Mouse (Mus musculus): ENCODE results near the gene Nktr.

Gene Nktr

DNA sequence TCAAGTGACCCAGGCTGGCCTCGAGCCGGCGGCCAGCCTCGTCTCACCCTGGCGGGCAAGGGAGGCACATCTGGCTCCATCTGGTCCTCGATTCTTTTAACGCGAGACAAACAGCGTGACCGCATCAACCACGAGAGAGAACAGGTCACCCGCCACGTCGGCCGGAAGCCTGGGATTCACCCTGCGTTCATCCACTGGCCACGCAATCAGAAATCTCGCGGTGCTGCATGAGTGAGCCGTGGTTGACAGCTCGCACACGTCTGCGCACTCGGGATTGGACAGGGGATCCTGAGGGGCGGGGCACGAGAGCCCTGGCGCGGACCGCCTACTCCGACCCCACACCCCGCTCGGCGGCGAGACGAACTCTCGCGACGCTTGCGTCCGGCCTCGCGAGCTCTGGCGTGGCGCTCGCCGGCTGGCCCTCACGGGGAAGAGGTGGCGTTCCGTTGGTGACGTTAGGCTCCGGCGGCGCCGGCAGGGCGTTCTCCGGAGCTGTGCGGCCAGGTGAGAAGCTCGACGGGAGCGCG lies at the start of gene Nktr:
Gene Nktr, plus strand, starts transcription at position 378 of the 527 bp plus-strand sequence.
- peak; percentile 98 for DNase-seq (ENCODE audit: low spot score)

- DNase-seq (ENCODE audit: low spot score) = peak; percentile 80
Observed at GRCm38 (mm10) chr9:121669348-121669791, 49.6 kb upstream of the Nktr start.

DNA sequence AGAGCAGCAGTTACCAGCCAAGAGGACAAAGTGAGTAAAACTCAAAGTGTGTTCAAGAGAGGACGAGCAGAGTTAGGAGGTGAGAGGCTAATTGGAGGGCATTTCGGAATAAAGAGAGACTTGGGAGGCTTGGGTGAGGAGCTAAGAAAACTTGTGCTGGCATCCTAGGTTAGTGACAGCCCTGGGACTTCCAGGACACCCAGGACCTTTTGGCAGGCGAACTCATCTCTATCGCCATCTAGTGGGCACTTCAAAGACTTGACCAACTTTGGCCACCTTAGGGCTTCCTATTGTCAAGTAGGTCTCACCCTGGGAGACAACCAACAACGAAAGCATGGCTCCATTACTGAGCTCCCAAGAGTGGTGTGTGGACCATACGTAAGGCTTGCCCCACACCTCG lies 47.7 kb upstream of the Nktr start:
- DNase-seq (ENCODE audit: low spot score) = no peak

DNA sequence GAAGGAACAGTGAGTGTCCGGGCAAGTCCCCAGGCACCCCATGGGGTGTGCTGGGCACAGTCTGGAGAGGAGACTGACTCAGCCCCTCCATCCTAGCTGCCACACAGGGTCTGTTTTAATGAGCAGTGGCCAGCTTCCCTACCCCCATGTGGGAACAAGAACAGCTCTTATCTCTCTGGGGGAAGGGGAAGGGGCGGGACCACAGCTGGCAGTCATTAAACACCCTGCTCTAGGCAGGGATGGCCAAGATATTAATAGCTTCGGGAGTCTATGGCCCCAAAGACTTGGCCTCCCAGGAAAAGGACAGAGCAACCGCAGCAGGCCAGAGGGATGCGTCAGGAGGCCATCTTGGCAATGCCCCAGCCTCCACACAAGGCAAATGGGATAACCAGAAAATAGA lies 46.7 kb upstream of the Nktr start:
- DNase-seq (ENCODE audit: low spot score) = no peak

DNA sequence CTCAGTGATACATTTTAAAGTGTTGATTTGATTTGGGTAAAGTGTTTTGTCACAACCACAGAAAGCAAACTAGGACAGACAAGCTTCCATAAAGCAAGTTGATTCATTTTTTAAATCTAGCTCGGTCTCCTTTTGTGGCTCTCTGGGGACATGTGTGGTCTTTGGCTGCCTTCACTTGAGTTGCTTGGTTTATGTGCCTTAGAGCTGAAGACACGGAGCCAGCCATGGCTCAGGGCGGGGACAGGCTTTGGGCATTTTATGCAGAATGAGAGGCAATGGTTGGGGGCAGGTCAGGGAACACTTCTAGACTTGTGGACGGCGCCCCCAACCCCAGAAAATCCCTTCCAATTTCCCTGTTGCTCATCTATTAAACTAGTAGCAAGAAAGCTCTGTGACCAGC lies 45.3 kb upstream of the Nktr start:
- no peak for DNase-seq (ENCODE audit: low spot score)

GRCm38 (mm10) chr9:121675011-121675410 lies 44.0 kb upstream of the Nktr start:
- no peak for DNase-seq (ENCODE audit: low spot score)

- DNase-seq (ENCODE audit: low spot score) = no peak
Observed at GRCm38 (mm10) chr9:121675556-121675955, 43.4 kb upstream of the Nktr start.

- no peak for DNase-seq (ENCODE audit: low spot score)
Observed at GRCm38 (mm10) chr9:121677069-121677468, 41.9 kb upstream of the Nktr start.

- DNase-seq (ENCODE audit: low spot score) = no peak
Observed at GRCm38 (mm10) chr9:121677476-121677875, 41.5 kb upstream of the Nktr start.

DNA sequence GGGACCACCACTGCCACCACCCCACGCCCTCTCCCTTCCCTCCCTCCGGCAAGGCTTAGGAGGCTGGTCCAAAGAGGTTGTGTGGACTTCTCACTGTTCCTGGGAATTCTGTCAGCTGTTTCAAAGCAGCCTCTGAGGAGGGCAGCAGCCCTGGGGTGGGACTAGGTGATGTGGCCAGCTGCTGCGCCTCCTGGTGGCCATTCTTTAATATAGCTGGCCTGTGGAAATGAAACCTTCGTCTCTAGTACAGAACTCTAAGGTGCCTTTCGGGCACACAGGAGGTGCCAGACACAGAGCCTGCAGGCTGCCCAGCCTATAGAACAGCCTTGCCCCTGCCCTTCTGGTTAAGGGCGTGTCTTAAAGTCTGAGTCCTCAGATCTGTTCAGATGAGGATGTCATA lies 39.4 kb upstream of the Nktr start:
- DNase-seq (ENCODE audit: low spot score) = peak; percentile 78

DNA sequence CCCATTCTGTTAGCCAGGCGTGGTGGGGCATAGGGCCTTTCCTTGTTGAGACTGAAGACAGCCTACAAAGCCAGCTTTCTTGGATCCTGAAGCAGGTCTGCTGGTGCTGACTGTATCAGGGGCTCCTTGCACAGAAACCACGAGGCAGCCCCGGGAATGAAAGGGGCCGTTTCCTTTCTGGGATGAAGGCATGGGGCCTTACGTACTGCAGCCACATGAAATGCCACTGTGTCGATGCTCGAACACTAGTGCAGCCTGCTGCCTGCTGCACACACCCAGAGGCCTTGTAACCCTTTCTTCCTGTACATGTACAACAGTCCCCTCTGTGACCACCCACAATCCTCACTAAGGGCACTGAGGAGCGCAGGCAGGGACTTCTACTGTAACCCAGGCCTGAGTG lies 37.8 kb upstream of the Nktr start:
- DNase-seq (ENCODE audit: low spot score) = no peak

DNA sequence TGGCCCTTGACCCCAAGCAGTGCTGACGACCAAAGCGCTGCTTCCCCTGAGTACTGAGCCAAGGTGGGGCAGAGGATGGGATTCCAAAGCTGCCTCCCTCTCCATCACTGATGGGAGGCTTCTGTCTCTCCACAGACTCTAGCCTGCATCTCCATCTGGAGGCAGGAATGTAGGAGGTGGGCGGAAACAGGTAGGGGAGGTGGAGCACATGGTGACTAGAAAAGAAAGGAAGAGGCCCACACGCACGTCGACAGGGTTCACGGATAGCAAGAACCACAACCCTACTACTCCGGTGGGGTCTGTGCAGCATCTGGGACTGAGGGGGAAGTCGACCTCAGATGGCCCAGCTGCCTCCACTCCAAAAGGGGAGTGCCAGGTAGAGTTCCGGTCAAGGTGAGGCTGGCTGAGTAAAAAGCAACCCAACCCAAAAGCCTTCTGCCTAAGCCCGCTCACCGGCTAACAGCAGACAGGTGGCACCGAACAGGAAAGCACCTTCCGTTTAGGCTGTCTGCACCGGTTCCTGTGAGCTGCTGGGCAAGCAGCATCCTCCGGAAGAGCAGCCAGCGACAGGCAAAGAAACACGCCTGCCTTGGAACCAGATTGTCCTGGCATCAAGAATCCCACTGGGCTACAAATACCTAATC lies 36.8 kb upstream of the Nktr start:
- no peak for DNase-seq (ENCODE audit: low spot score)

DNA sequence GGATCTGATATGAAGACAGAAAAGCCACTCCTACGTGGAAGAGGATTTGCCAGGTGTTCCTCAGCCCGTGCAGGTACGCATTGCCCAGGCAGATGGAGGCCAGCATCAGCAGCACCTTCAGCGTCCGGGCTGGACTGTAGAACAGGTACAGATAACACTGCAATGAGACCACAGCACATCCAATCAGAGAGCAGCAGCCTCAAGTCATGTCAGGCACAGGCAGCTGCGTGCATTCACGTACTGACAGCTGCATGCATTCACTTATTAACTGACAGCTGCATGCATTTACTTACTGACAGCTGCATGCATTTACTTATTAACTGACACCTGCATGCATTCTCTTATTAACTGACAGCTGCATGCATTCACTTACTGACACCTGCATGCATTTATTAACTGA lies 34.3 kb upstream of the Nktr start:
- no peak for DNase-seq (ENCODE audit: low spot score)

GRCm38 (mm10) chr9:121690200-121690651 lies 28.7 kb upstream of the Nktr start:
- DNase-seq (ENCODE audit: low spot score) = no peak

DNA sequence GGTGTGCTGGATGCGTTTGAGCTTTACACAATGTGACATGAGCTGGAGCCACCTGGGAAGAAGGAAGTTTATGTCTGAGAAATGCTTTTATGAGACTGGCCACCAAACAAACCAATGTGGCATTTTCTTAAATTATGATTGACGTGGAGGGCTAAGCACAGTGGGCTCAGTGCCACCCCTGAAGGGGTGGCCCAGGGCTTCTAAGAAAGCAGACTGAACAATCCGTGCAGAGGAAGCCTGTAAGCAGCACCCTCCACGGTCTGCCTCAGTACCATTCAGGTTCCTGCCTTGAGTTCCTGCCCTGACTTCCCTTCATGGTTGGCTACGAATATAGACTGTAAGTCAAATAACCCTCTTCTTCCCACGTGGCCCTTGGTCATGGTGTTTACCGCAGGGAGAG lies 28.2 kb upstream of the Nktr start:
- DNase-seq (ENCODE audit: low spot score) = no peak

- DNase-seq (ENCODE audit: low spot score) = no peak
Observed at GRCm38 (mm10) chr9:121694736-121695135, 24.2 kb upstream of the Nktr start.

- DNase-seq (ENCODE audit: low spot score) = no peak
Observed at GRCm38 (mm10) chr9:121696626-121697025, 22.3 kb upstream of the Nktr start.

DNA sequence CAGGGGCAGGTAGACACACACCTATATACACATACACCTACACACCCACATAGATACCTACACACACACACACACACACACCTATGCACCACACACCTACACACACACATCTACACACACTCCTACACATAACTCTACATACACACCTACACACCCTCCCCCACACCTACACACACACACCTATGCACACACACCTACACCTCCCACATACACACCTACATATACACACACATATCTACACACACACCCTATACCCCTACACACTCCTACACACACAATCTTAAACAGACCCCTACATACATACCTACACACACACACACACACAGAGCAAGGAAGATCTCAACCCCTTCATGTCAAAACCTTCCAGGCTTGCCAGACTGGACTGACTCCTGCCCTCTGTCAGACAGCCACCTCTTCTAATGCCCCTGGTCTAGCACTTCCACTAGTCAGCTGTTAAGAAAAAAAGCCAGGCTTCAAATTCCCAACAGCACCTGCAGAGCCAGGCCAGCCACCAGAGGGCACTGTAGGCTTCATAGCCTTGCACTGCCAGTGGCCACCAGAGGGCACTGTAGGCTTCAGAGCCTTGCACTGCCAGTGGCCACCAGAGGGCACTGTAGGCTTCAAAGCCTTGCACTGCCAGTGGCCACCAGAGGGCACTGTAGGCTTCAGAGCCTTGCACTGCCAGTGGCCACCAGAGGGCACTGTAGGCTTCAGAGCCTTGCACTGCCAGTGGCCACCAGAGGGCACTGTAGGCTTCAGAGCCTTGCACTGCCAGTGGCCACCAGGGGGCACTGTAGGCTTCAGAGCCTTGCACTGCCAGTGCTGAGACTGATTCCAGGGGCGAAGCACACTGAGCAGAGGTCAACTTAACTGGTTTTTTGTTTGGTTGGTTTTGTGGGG lies 21.6 kb upstream of the Nktr start:
- DNase-seq (ENCODE audit: low spot score) = peak; percentile 78

GRCm38 (mm10) chr9:121704261-121704645 lies 14.7 kb upstream of the Nktr start:
- peak; percentile 42 for DNase-seq (ENCODE audit: low spot score)

DNA sequence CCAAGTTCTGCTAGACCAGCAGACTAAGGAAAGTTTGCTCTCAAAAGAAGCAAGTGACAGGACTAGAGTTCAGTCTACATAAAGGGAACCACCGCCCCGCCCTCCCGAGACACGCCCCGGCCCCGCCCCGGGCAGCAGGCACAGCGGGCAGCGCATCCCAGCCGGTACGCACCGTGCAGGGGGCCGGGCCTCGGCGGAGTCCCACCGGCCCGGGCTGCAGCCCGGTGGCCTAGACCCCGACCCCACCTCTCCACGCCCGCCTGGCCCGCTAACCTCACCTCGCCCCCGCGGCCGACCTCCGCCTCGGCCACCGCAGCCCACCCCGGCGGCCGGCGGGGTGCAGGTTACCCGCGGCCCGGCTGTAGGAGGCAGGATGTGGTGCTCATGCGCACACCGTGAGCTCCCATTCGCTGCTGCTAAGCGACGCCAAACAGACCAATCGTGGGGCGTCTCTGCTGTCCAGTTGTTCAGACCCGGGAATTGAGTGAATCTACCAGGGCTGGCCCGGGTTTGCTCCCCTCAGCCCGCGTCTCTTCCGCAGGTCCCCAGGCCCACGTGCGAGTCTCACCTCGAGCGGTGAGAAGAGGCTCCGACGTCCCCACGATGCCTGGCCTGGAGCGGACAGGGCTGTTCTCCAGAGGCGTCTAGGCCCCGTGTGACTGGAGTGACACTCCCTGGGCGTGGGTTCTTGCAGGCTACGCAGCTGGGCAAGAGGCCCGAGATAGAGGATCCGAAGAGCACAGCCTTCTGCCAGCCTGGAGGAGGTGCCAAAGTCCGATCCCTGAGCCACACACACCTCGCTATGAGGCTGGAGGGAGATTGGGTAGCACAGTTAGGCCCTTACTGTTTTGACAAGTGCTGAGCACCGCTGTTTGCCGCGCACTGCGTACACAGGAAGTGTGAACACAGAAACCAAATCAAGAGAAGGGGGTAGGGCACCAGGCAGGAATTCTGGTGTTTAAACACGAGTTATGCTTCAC lies 14.0 kb upstream of the Nktr start, which contains the start of gene Sec22c:
Gene Sec22c, minus strand, starts transcription at position 845 of the 980 bp plus-strand sequence.
- DNase-seq (ENCODE audit: low spot score) = peak; percentile 91

DNA sequence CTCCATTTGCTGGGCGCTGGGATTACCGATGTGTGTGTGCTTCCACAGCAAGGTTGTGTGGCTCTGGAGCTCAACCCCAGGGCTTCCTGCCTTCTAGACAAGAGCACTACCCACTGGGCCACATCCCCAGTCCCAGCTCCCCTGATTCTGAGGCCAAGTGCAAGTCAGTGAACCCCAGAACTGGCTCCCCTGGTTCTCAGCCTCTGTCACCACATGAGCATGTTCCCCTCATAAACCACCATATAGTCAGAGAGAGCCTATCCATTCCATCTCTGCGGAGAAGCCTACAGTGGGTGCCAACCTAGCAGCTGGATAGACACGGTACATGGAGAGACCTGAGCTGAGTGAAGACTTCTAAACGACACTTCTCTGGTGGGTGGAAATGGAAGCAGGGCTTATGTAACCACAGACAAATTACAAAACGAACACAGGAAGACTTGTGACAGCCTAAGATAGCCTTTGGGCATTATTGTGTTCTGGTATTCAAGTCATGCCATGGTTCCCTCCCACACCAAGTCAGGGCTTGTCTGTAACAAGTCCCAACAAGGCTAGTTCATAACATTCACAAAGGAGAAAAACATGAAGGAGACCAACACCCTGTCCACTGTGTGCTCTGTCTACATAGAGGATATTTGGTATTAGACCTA lies 12.8 kb upstream of the Nktr start:
- peak; percentile 36 for DNase-seq (ENCODE audit: low spot score)
